Mouse (Mus musculus) right cerebral cortex, postnatal 36 days (tissue): ENCODE data around the gene Zfp462.

Experiments
- DNase-seq, 2 experiments: peaks; one replicate each; pipeline ENCODE4 v3.0.0; 2022; ENCODE audit warnings: low spot score in 2 of 2, mixed read lengths in 1 of 2

Zfp462 gene

GRCm38 (mm10) chr4:54995258-54995657 lies 50.4 kb downstream of the Zfp462 start:
- no peak for DNase-seq

- DNase-seq, result no peak
Observed at GRCm38 (mm10) chr4:54996064-54996463, 51.2 kb downstream of the Zfp462 start.

GRCm38 (mm10) chr4:54998146-54998841 lies 53.4 kb downstream of the Zfp462 start:
- no peak for DNase-seq

GRCm38 (mm10) chr4:54999556-54999955 lies 54.7 kb downstream of the Zfp462 start:
- no peak for DNase-seq

GRCm38 (mm10) chr4:55001386-55001785 lies 56.5 kb downstream of the Zfp462 start:
- DNase-seq, result no peak

GRCm38 (mm10) chr4:55003128-55003527 lies 58.3 kb downstream of the Zfp462 start:
- DNase-seq, result no peak

GRCm38 (mm10) chr4:55005066-55005465 lies 60.2 kb downstream of the Zfp462 start:
- DNase-seq, result no peak

GRCm38 (mm10) chr4:55005521-55005969 lies 60.7 kb downstream of the Zfp462 start:
- DNase-seq, result peak; percentile 17 to 20

- DNase-seq, result no peak
Observed at GRCm38 (mm10) chr4:55006024-55006423, 61.2 kb downstream of the Zfp462 start.

- DNase-seq, result no peak
Observed at GRCm38 (mm10) chr4:55008616-55009015, 63.8 kb downstream of the Zfp462 start.

- DNase-seq, result no peak
Observed at GRCm38 (mm10) chr4:55011391-55011790, 66.5 kb downstream of the Zfp462 start.

- DNase-seq, result peak; percentile 49 to 53
Observed at GRCm38 (mm10) chr4:55013563-55014248, 68.9 kb downstream of the Zfp462 start.

- DNase-seq, result no peak
Observed at GRCm38 (mm10) chr4:55014731-55015463, 70.0 kb downstream of the Zfp462 start.

GRCm38 (mm10) chr4:55015517-55015916 lies 70.7 kb downstream of the Zfp462 start:
- no peak for DNase-seq

GRCm38 (mm10) chr4:55026109-55026646 lies 81.3 kb downstream of the Zfp462 start:
- DNase-seq, result no peak

GRCm38 (mm10) chr4:55030401-55030800 lies 85.6 kb downstream of the Zfp462 start:
- no peak for DNase-seq

- DNase-seq, result no peak
Observed at GRCm38 (mm10) chr4:55032317-55032930, 87.6 kb downstream of the Zfp462 start.

GRCm38 (mm10) chr4:55033452-55033851 lies 88.6 kb downstream of the Zfp462 start:
- no peak for DNase-seq

GRCm38 (mm10) chr4:55038139-55038538 lies 93.3 kb downstream of the Zfp462 start:
- no peak for DNase-seq

GRCm38 (mm10) chr4:55040258-55040964 lies 95.6 kb downstream of the Zfp462 start:
- no peak for DNase-seq

GRCm38 (mm10) chr4:55041106-55041730 lies 96.4 kb downstream of the Zfp462 start:
- no peak for DNase-seq
